Mouse (Mus musculus) hindbrain, postnatal 0 days (tissue): ENCODE data around the gene Hist1h2ab. TPM values are rescaled to one million over a fixed set of nuclear protein-coding genes. Genes with fewer than 3 reads are reported as not detected.
"Not testable (repeated sequence)": the region's sequence is repeated elsewhere in the genome, so short reads cannot be mapped to it uniquely, and the experiment has no call there.

Source experiments
- ATAC-seq: fragments of 200-750 bp; cut with Nextera tagmentation; 2 replicates; pipeline ENCODE4 v1.8.0; 2017; ENCODE audit warnings: mild to moderate bottlenecking, moderate TSS enrichment, moderate library complexity
- DNase-seq: peaks from one replicate; pipeline ENCODE4 v3.0.0-alpha.2; 2015; ENCODE audit warnings: low spot score
- H3K27ac ChIP-seq: fragments of 300-500 bp; sonication (generic); 2 replicates; pipeline ENCODE4 v1.5.1; 2014; ENCODE audit warnings: mild to moderate bottlenecking
- H3K27me3 ChIP-seq: fragments of 300-500 bp; sonication (generic); 2 replicates; pipeline ENCODE4 v1.6.1; 2014; ENCODE audit warnings: low read length, mixed read lengths; ENCODE audit not compliant: insufficient read depth
- H3K36me3 ChIP-seq: fragments of 300-500 bp; sonication (generic); 2 replicates; pipeline ENCODE4 v1.6.1; 2014; ENCODE audit warnings: low read length, mixed read lengths; ENCODE audit not compliant: insufficient read depth
- H3K4me1 ChIP-seq: fragments of 300-500 bp; sonication (generic); 2 replicates; pipeline ENCODE4 v1.6.1; 2014; ENCODE audit warnings: antibody characterized with exemption, low read length, mixed read lengths; ENCODE audit not compliant: insufficient read depth
- H3K4me2 ChIP-seq: fragments of 300-500 bp; sonication (generic); 2 replicates; pipeline ENCODE4 v1.6.1; 2014; ENCODE audit warnings: low read depth, mild to moderate bottlenecking, low read length, moderate library complexity, mixed read lengths
- H3K4me3 ChIP-seq: fragments of 300-500 bp; sonication (generic); 2 replicates; pipeline ENCODE4 v1.5.1; 2014; ENCODE audit warnings: low read length
- H3K9ac ChIP-seq: fragments of 300-500 bp; sonication (generic); replicated peaks from 2 replicates; pipeline ENCODE4 v1.6.1; 2014; ENCODE audit warnings: mild to moderate bottlenecking, low read length, moderate library complexity, mixed read lengths
- H3K9me3 ChIP-seq: fragments of 300-500 bp; sonication (generic); 2 replicates; pipeline ENCODE4 v1.6.1; 2016; ENCODE audit warnings: low read length, mixed read lengths
- CTCF ChIP-seq: IDR thresholded peaks from 2 replicates; pipeline ENCODE4 v1.5.1; 2016; ENCODE audit warnings: antibody characterized with exemption, control low read depth, low read depth
- WGBS: fragments of 180-500 bp; shearing (Covaris S2); extraction: QIAGEN DNeasy Blood & Tissue Kit; methylation state at CpG from one replicate; pipeline ENCODE4 v1.1.7; 2014; 5-methylcytosine and 5-hydroxymethylcytosine counted together
- polyA plus RNA-seq: library from polyadenylated mRNA; unstranded; fragments of >200 nt; fragmentation: Nextera tagmentation; extraction: Ambion mirVana; gene quantifications from 2 replicates; pipeline ENCODE4 v1.2.1, GENCODE M21; 2015
- total RNA-seq: library from RNA; depleted of rRNA; stranded (reverse); fragments of >200 nt; gene quantifications from 2 replicates; pipeline ENCODE4 v1.2.3, GENCODE M21; 2014; rRNA removed

Gene Hist1h2ab
- total RNA-seq (349 and 438 TPM in 2 replicates), polyA plus RNA-seq (7.4 and 10.4 TPM in 2 replicates)

GRCm38 (mm10) chr13:23750839-23751477 is at the start of gene Hist1h2ab:
Gene Hist1h2ab, plus strand, starts transcription at chr13:23751126.
- Histone ChIP-seq H3K4me2 (peak within 1 kb of the TSS; percentile 71), H3K27ac (peak within 1 kb of the TSS; percentile 92), H3K9ac (peak within 1 kb of the TSS; percentile 40; the same call in 1 of the 2 replicates), H3K4me3 (peak within 1 kb of the TSS; percentile 40)
- ATAC-seq (peak; percentile 61), DNase-seq (peak; percentile 83)
- H3K4me1 ChIP-seq, H3K27me3 ChIP-seq, H3K9me3 ChIP-seq, H3K36me3 ChIP-seq: not testable (repeated sequence)
- WGBS: under 1% methylated on average over 25 of the region's 47 CpGs
- 0 out of 2 replicates have a peak, but pooled peaks have one; percentile 7 for TF ChIP-seq CTCF

GRCm38 (mm10) chr13:23702220-23702619 is 48.7 kb upstream of the Hist1h2ab start:
- WGBS: 82% methylated on average over 4 of the region's 4 CpGs
- ATAC-seq: no peak
- Histone ChIP-seq H3K4me2 (no peak overlapping the region), H3K4me3 (no peak overlapping the region), H3K4me1 (no peaks in the 10 kb centered on the region), H3K9ac (no peak overlapping the region), H3K36me3 (no peaks in the 10 kb centered on the region), H3K9me3 (no peaks in the 10 kb centered on the region), H3K27ac (no peak overlapping the region), H3K27me3 (no peaks in the 10 kb centered on the region)
- no peak for DNase-seq
- TF ChIP-seq CTCF: no peak

- H3K9me3 ChIP-seq, H3K36me3 ChIP-seq, DNase-seq, H3K4me3 ChIP-seq, ATAC-seq, H3K4me2 ChIP-seq, H3K27ac ChIP-seq, H3K27me3 ChIP-seq, H3K9ac ChIP-seq, H3K4me1 ChIP-seq: not testable (repeated sequence)
- 89% methylated on average over 2 of the region's 2 CpGs for WGBS
These were observed 48.1 kb upstream of the Hist1h2ab start for GRCm38 (mm10) chr13:23702801-23703200.

- no peaks in the 10 kb centered on the region for H3K4me1 ChIP-seq
- DNase-seq (no peak), ATAC-seq (no peak)
- H3K9ac ChIP-seq: no peak overlapping the region
- no peak for TF ChIP-seq CTCF
- no peak overlapping the region for H3K27ac ChIP-seq
- no peaks in the 10 kb centered on the region for H3K36me3 ChIP-seq
- WGBS: 94% methylated on average over 7 of the region's 7 CpGs
- H3K4me3 ChIP-seq: no peak overlapping the region
- no peaks in the 10 kb centered on the region for H3K9me3 ChIP-seq
- no peaks in the 10 kb centered on the region for H3K27me3 ChIP-seq
- no peak overlapping the region for H3K4me2 ChIP-seq
These were observed 45.1 kb upstream of the Hist1h2ab start for GRCm38 (mm10) chr13:23705751-23706356.

GRCm38 (mm10) chr13:23706771-23707170 is 44.2 kb upstream of the Hist1h2ab start:
- Histone ChIP-seq H3K27ac (no peak overlapping the region), H3K4me1 (no peaks in the 10 kb centered on the region), H3K36me3 (no peaks in the 10 kb centered on the region), H3K27me3 (no peaks in the 10 kb centered on the region), H3K9ac (no peak overlapping the region), H3K4me2 (no peak overlapping the region), H3K9me3 (no peaks in the 10 kb centered on the region), H3K4me3 (no peak overlapping the region)
- DNase-seq (no peak), ATAC-seq (no peak)
- 96% methylated on average over 12 of the region's 12 CpGs for WGBS
- TF ChIP-seq CTCF: no peak

- 84% methylated on average over 4 of the region's 4 CpGs for WGBS
These were observed 42.9 kb upstream of the Hist1h2ab start for GRCm38 (mm10) chr13:23708041-23708440.

GRCm38 (mm10) chr13:23708654-23709053 is 42.3 kb upstream of the Hist1h2ab start:
- Histone ChIP-seq H3K27me3 (no peaks in the 10 kb centered on the region), H3K4me2 (no peak overlapping the region), H3K4me1 (no peaks in the 10 kb centered on the region), H3K9ac (no peak overlapping the region), H3K27ac (no peak overlapping the region), H3K36me3 (no peaks in the 10 kb centered on the region), H3K4me3 (no peak overlapping the region), H3K9me3 (no peaks in the 10 kb centered on the region)
- 73% methylated on average over 4 of the region's 4 CpGs for WGBS
- ATAC-seq (no peak), DNase-seq (no peak)
- TF ChIP-seq CTCF: no peak

More at GRCm38 (mm10) chr13:23708041-23708440, 42.9 kb upstream of the Hist1h2ab start:
- H3K9me3 ChIP-seq: no peaks in the 10 kb centered on the region
- ATAC-seq (no peak), DNase-seq (no peak)
- no peaks in the 10 kb centered on the region for H3K27me3 ChIP-seq
- H3K27ac ChIP-seq: no peak overlapping the region
- no peaks in the 10 kb centered on the region for H3K36me3 ChIP-seq
- no peak overlapping the region for H3K9ac ChIP-seq
- H3K4me3 ChIP-seq: no peak overlapping the region
- H3K4me1 ChIP-seq: no peaks in the 10 kb centered on the region
- H3K4me2 ChIP-seq: no peak overlapping the region
- TF ChIP-seq CTCF: no peak
